Mouse (Mus musculus): ENCODE measurements around the gene Mical3. TPM values are rescaled to one million over a fixed set of nuclear protein-coding genes. Genes with fewer than 3 reads are reported as not detected.
A peak's percentile ranks its signal among the peaks of the same experiment; 100 is the strongest.

The Mical3 gene
- polyA plus RNA-seq, 1 experiment from 2014 or later, result 28.2 TPM

GRCm38 (mm10) chr6:121108075-121108474 is 22.7 kb downstream of the Mical3 start:
- 62% methylated on average over 1 of the region's 1 CpGs for WGBS
- peak overlapping the region; percentile 94 for H3K4me3 ChIP-seq
- peaks cover 27% of the 10 kb centered on the region for H3K36me3 ChIP-seq
- ATAC-seq (ENCODE audit: extremely low read depth, insufficient number of reproducible peaks, low FRiP score, low TSS enrichment), result no peak
- peak overlapping the region; percentile 81 for H3K4me2 ChIP-seq
- no peaks in the 10 kb centered on the region for H3K9me3 ChIP-seq
- H3K27me3 ChIP-seq (replicated peaks), result no peaks in the 10 kb centered on the region
- H3K4me1 ChIP-seq, result peaks cover 82% of the 10 kb centered on the region
- H3K9ac ChIP-seq, result peak overlapping the region; percentile 95
- no peak overlapping the region for H3K27ac ChIP-seq (replicated peaks)

- peaks cover 27% of the 10 kb centered on the region for H3K36me3 ChIP-seq
Measured at GRCm38 (mm10) chr6:121106711-121107405, 23.9 kb downstream of the Mical3 start.

GRCm38 (mm10) chr6:121105726-121106125 is 25.1 kb downstream of the Mical3 start:
- no peak overlapping the region for H3K4me2 ChIP-seq
- WGBS, result 55% methylated on average over 4 of the region's 4 CpGs
- H3K4me3 ChIP-seq, result no peak overlapping the region
- H3K4me1 ChIP-seq, result peaks cover 81% of the 10 kb centered on the region
- ATAC-seq (ENCODE audit: extremely low read depth, insufficient number of reproducible peaks, low FRiP score, low TSS enrichment), result no peak
- peak overlapping the region; percentile 41; the same call in 1 of the 2 replicates for H3K9ac ChIP-seq
- H3K27ac ChIP-seq (replicated peaks), result peak overlapping the region; percentile 0; the same call in 1 of the 2 replicates
- H3K27me3 ChIP-seq (replicated peaks), result no peaks in the 10 kb centered on the region
- peaks cover 27% of the 10 kb centered on the region for H3K36me3 ChIP-seq
- no peaks in the 10 kb centered on the region for H3K9me3 ChIP-seq

More at GRCm38 (mm10) chr6:121106711-121107405, 23.9 kb downstream of the Mical3 start:
- WGBS, result 86% methylated on average over 16 of the region's 16 CpGs
- Histone ChIP-seq H3K4me2 (no peak overlapping the region), H3K4me1 (peaks cover 83% of the 10 kb centered on the region), H3K27me3 (replicated peaks) (no peaks in the 10 kb centered on the region), H3K9ac (no peak overlapping the region), H3K4me3 (no peak overlapping the region), H3K27ac (replicated peaks) (no peak overlapping the region), H3K9me3 (no peaks in the 10 kb centered on the region)
- no peak for ATAC-seq (ENCODE audit: extremely low read depth, insufficient number of reproducible peaks, low FRiP score, low TSS enrichment)

- Histone ChIP-seq H3K9ac (peak overlapping the region; percentile 1; the same call in 1 of the 2 replicates), H3K36me3 (peaks cover 27% of the 10 kb centered on the region), H3K4me3 (no peak overlapping the region), H3K27me3 (replicated peaks) (no peaks in the 10 kb centered on the region), H3K27ac (replicated peaks) (no peak overlapping the region), H3K9me3 (no peaks in the 10 kb centered on the region), H3K4me1 (peaks cover 91% of the 10 kb centered on the region), H3K4me2 (peak overlapping the region; percentile 0; the same call in 1 of the 2 replicates)
- WGBS, result 68% methylated on average over 14 of the region's 14 CpGs
- no peak for ATAC-seq (ENCODE audit: extremely low read depth, insufficient number of reproducible peaks, low FRiP score, low TSS enrichment)
Measured at GRCm38 (mm10) chr6:121103406-121104171, 27.2 kb downstream of the Mical3 start.

GRCm38 (mm10) chr6:121102941-121103340 is 27.9 kb downstream of the Mical3 start:
- 49% methylated on average over 10 of the region's 10 CpGs for WGBS
- Histone ChIP-seq H3K9me3 (no peaks in the 10 kb centered on the region), H3K4me1 (peaks cover 91% of the 10 kb centered on the region), H3K27me3 (replicated peaks) (no peaks in the 10 kb centered on the region), H3K4me3 (no peak overlapping the region), H3K9ac (no peak overlapping the region), H3K4me2 (peak overlapping the region; percentile 0; the same call in 1 of the 2 replicates), H3K27ac (replicated peaks) (no peak overlapping the region), H3K36me3 (peaks cover 27% of the 10 kb centered on the region)
- no peak for ATAC-seq (ENCODE audit: extremely low read depth, insufficient number of reproducible peaks, low FRiP score, low TSS enrichment)

- H3K9ac ChIP-seq, result no peak overlapping the region
- H3K27ac ChIP-seq (replicated peaks), result no peak overlapping the region
- 76% methylated on average over 2 of the region's 2 CpGs for WGBS
- H3K4me2 ChIP-seq, result no peak overlapping the region
- peaks cover 22% of the 10 kb centered on the region for H3K36me3 ChIP-seq
- H3K27me3 ChIP-seq (replicated peaks), result no peaks in the 10 kb centered on the region
- H3K4me3 ChIP-seq, result no peak overlapping the region
- no peaks in the 10 kb centered on the region for H3K9me3 ChIP-seq
- ATAC-seq (ENCODE audit: extremely low read depth, insufficient number of reproducible peaks, low FRiP score, low TSS enrichment), result no peak
- H3K4me1 ChIP-seq, result peaks cover 92% of the 10 kb centered on the region
Measured at GRCm38 (mm10) chr6:121102084-121102483, 28.7 kb downstream of the Mical3 start.

GRCm38 (mm10) chr6:121101201-121101600 is 29.6 kb downstream of the Mical3 start:
- Histone ChIP-seq H3K9ac (no peak overlapping the region), H3K27me3 (replicated peaks) (no peaks in the 10 kb centered on the region), H3K9me3 (no peaks in the 10 kb centered on the region), H3K36me3 (peaks cover 14% of the 10 kb centered on the region), H3K27ac (replicated peaks) (no peak overlapping the region), H3K4me2 (no peak overlapping the region), H3K4me1 (peaks cover 94% of the 10 kb centered on the region), H3K4me3 (no peak overlapping the region)
- ATAC-seq (ENCODE audit: extremely low read depth, insufficient number of reproducible peaks, low FRiP score, low TSS enrichment), result no peak
- WGBS, result 75% methylated on average over 5 of the region's 5 CpGs

GRCm38 (mm10) chr6:121099831-121100230 is 31.0 kb downstream of the Mical3 start:
- peak overlapping the region; percentile 53; the same call in 1 of the 2 replicates for H3K9ac ChIP-seq
- peaks cover 14% of the 10 kb centered on the region for H3K36me3 ChIP-seq
- no peak overlapping the region for H3K27ac ChIP-seq (replicated peaks)

GRCm38 (mm10) chr6:121099228-121099608 is 31.6 kb downstream of the Mical3 start:
- Histone ChIP-seq H3K36me3 (peaks cover 8% of the 10 kb centered on the region), H3K4me1 (peaks cover 96% of the 10 kb centered on the region), H3K4me2 (no peak overlapping the region), H3K9me3 (no peaks in the 10 kb centered on the region), H3K9ac (peak overlapping the region; percentile 53; the same call in 1 of the 2 replicates), H3K4me3 (no peak overlapping the region), H3K27me3 (replicated peaks) (no peaks in the 10 kb centered on the region), H3K27ac (replicated peaks) (no peak overlapping the region)
- no peak for ATAC-seq (ENCODE audit: extremely low read depth, insufficient number of reproducible peaks, low FRiP score, low TSS enrichment)
- 59% methylated on average over 4 of the region's 4 CpGs for WGBS

More at GRCm38 (mm10) chr6:121099831-121100230, 31.0 kb downstream of the Mical3 start:
- ATAC-seq (ENCODE audit: extremely low read depth, insufficient number of reproducible peaks, low FRiP score, low TSS enrichment), result no peak
- Histone ChIP-seq H3K4me2 (no peak overlapping the region), H3K4me3 (no peak overlapping the region), H3K4me1 (peaks cover 94% of the 10 kb centered on the region), H3K9me3 (no peaks in the 10 kb centered on the region), H3K27me3 (replicated peaks) (no peaks in the 10 kb centered on the region)
- WGBS, result 68% methylated on average over 7 of the region's 7 CpGs

- H3K9me3 ChIP-seq, result no peaks in the 10 kb centered on the region
- H3K4me2 ChIP-seq, result no peak overlapping the region
- no peaks in the 10 kb centered on the region for H3K27me3 ChIP-seq (replicated peaks)
- peaks cover 96% of the 10 kb centered on the region for H3K4me1 ChIP-seq
- no peak overlapping the region for H3K4me3 ChIP-seq
- H3K9ac ChIP-seq, result peak overlapping the region; percentile 53; the same call in 1 of the 2 replicates
- H3K36me3 ChIP-seq, result peaks cover 5% of the 10 kb centered on the region; the same call in 1 of the 2 replicates
- ATAC-seq (ENCODE audit: extremely low read depth, insufficient number of reproducible peaks, low FRiP score, low TSS enrichment), result no peak
- 54% methylated on average over 9 of the region's 9 CpGs for whole genome bisulfite sequencing
- H3K27ac ChIP-seq (replicated peaks), result 0 out of 2 replicates have a peak overlapping the region, but pooled peaks have one; percentile 26
Measured at GRCm38 (mm10) chr6:121098511-121099227, 32.1 kb downstream of the Mical3 start.

GRCm38 (mm10) chr6:121098109-121098508 is 32.7 kb downstream of the Mical3 start:
- 64% methylated on average over 9 of the region's 9 CpGs for WGBS
- no peak overlapping the region for H3K4me3 ChIP-seq
- H3K9me3 ChIP-seq, result no peaks in the 10 kb centered on the region
- no peak for ATAC-seq (ENCODE audit: extremely low read depth, insufficient number of reproducible peaks, low FRiP score, low TSS enrichment)
- H3K27ac ChIP-seq (replicated peaks), result no peak overlapping the region
- H3K9ac ChIP-seq, result peak overlapping the region; percentile 30; the same call in 1 of the 2 replicates
- peaks cover 7% of the 10 kb centered on the region for H3K36me3 ChIP-seq
- H3K4me2 ChIP-seq, result no peak overlapping the region
- H3K27me3 ChIP-seq (replicated peaks), result no peaks in the 10 kb centered on the region
- H3K4me1 ChIP-seq, result peaks cover 96% of the 10 kb centered on the region
